Mouse (Mus musculus) liver, adult 2 months (tissue): Measurements from ENCODE around the gene Pigk.

ENCODE experiments used
- CTCF ChIP-seq: fragments of 200-500 bp; IDR thresholded peaks from 2 replicates; pipeline ENCODE4 v1.5.1; 2011; ENCODE audit warnings: low read depth, low read length, control low read depth
- POLR2A ChIP-seq: fragments of 200-500 bp; IDR thresholded peaks from 2 replicates; pipeline ENCODE4 v1.6.1; 2011; ENCODE audit warnings: low read length, control low read depth; ENCODE audit not compliant: insufficient read depth; ENCODE audit errors: extremely low read depth

GRCm38 (mm10) chr3:152855006-152855614, 141.2 kb downstream of the Pigk start:
- no peak for TF ChIP-seq CTCF
- no peak for TF ChIP-seq POLR2A
